Mouse (Mus musculus): ENCODE measurements around the gene Flvcr2.

Flvcr2 gene

GRCm38 (mm10) chr12:85795551-85795950, 49.2 kb downstream of the Flvcr2 start:
- DNase-seq: peak; percentile 32 to 42

- peak; percentile 34 to 41 for DNase-seq
These were observed 53.7 kb downstream of the Flvcr2 start for GRCm38 (mm10) chr12:85800031-85800430.

GRCm38 (mm10) chr12:85809726-85810125, 63.4 kb downstream of the Flvcr2 start:
- DNase-seq: no peak

GRCm38 (mm10) chr12:85810959-85811358, 64.6 kb downstream of the Flvcr2 start:
- no peak for DNase-seq

GRCm38 (mm10) chr12:85811676-85812075, 65.3 kb downstream of the Flvcr2 start:
- DNase-seq: no peak

GRCm38 (mm10) chr12:85813599-85813998, 67.3 kb downstream of the Flvcr2 start:
- DNase-seq: no peak

GRCm38 (mm10) chr12:85822051-85822450, 75.7 kb downstream of the Flvcr2 start:
- no peak for DNase-seq

GRCm38 (mm10) chr12:85824438-85825264, 78.3 kb downstream of the Flvcr2 start, which contains the start of the genes Erg28 and Ttll5:
Erg28 (minus strand) TSS chr12:85824550.
Ttll5 (plus strand) TSS chr12:85824659.
- DNase-seq: peak; percentile 96 to 98

GRCm38 (mm10) chr12:85825361-85825760, 79.0 kb downstream of the Flvcr2 start:
- DNase-seq: no peak

GRCm38 (mm10) chr12:85825822-85826221, 79.5 kb downstream of the Flvcr2 start:
- no peak for DNase-seq

- DNase-seq: no peak
These were observed 82.5 kb downstream of the Flvcr2 start for GRCm38 (mm10) chr12:85828856-85829255.

- DNase-seq: no peak
These were observed 83.5 kb downstream of the Flvcr2 start for GRCm38 (mm10) chr12:85829866-85830265.

GRCm38 (mm10) chr12:85830691-85831090, 84.4 kb downstream of the Flvcr2 start:
- peak; percentile 42 to 47 for DNase-seq

- DNase-seq: no peak
These were observed 88.2 kb downstream of the Flvcr2 start for GRCm38 (mm10) chr12:85834543-85834942.

- no peak for DNase-seq
These were observed 91.4 kb downstream of the Flvcr2 start for GRCm38 (mm10) chr12:85837765-85838164.

GRCm38 (mm10) chr12:85839371-85840000, 93.1 kb downstream of the Flvcr2 start:
- no peak for DNase-seq

GRCm38 (mm10) chr12:85848164-85848958, 102.0 kb downstream of the Flvcr2 start:
- DNase-seq: peak in 1 of 2 experiments; percentile 20

- no peak for DNase-seq
These were observed 104.3 kb downstream of the Flvcr2 start for GRCm38 (mm10) chr12:85850661-85851060.

GRCm38 (mm10) chr12:85853836-85854235, 107.5 kb downstream of the Flvcr2 start:
- no peak for DNase-seq

- no peak for DNase-seq
These were observed 107.9 kb downstream of the Flvcr2 start for GRCm38 (mm10) chr12:85854271-85854670.

GRCm38 (mm10) chr12:85857300-85857699, 111.0 kb downstream of the Flvcr2 start:
- no peak for DNase-seq

GRCm38 (mm10) chr12:85859111-85859510, 112.8 kb downstream of the Flvcr2 start:
- no peak for DNase-seq
